Mouse (Mus musculus) lung, adult 2 months (tissue): ENCODE results near the gene Pate3. TPM values are rescaled to one million over a fixed set of nuclear protein-coding genes. Genes with fewer than 3 reads are reported as not detected.
"Not testable (repeated sequence)": the region's sequence is repeated elsewhere in the genome, so short reads cannot be mapped to it uniquely, and the experiment has no call there.

Experiments used
- DNase-seq: peaks from one replicate; pipeline ENCODE4 v3.0.0; 2022
- H3K4me1 ChIP-seq: fragments of 200-500 bp; 2 replicates; pipeline ENCODE4 v1.6.1; 2011; ENCODE audit warnings: low read length; ENCODE audit not compliant: control insufficient read depth, insufficient read depth
- H3K4me3 ChIP-seq: fragments of 200-500 bp; replicated peaks from 2 replicates; pipeline ENCODE3; 2011; ENCODE audit warnings: low read depth, mild to moderate bottlenecking, control low read depth, low read length; ENCODE audit errors: extremely low read depth
- CTCF ChIP-seq: fragments of 200-500 bp; IDR thresholded peaks from 2 replicates; pipeline ENCODE4 v1.5.1; 2011; ENCODE audit warnings: mild to moderate bottlenecking, low read length, control low read depth; ENCODE audit not compliant: insufficient read depth
- POLR2A ChIP-seq: fragments of 200-500 bp; IDR thresholded peaks from 2 replicates; pipeline ENCODE4 v1.6.1; 2011; ENCODE audit warnings: low read depth, mild to moderate bottlenecking, control low read depth, low read length, borderline replicate concordance; ENCODE audit errors: extremely low read depth
- WGBS: fragments of 180-500 bp; shearing (Covaris S2); methylation state at CpG from one replicate; pipeline ENCODE4 v1.1.7; 2018; 5-methylcytosine and 5-hydroxymethylcytosine counted together
- polyA plus RNA-seq: library from polyadenylated mRNA; depleted of rRNA; stranded (reverse); fragments of >200 nt; gene quantifications from 2 replicates; pipeline ENCODE4 v1.2.3, GENCODE M21; 2012; rRNA removed

Pate3 gene
- polyA plus RNA-seq: not detected in 2 replicates

DNA sequence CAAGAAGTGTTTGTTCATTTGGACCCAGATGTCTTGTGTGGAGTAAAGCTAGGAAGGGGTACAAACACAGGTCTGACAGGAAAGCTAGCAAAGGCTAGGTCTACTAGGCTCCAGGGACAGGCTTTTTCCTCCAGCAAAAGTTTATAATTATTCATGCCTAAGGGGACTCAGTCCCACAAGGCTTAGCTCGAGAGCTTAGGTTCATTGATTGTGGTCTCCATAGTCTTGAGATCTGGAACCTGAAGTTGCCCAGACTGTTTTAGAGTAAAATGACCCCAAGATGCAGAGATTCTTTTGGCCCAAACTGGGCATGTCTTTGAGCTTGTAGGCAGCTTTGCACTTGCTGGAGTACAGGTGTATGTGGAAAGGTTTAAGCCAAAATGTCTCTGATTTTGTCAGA, at the start of gene Pate3:
TSS of gene Pate3 (minus strand) at position 101 of the 400 bp plus-strand sequence.
- no peak for DNase-seq
- 50% methylated on average over 1 of the region's 1 CpGs for WGBS
- TF ChIP-seq CTCF (no peak), POLR2A (no peak)
- Histone ChIP-seq H3K4me1 (no peaks in the 10 kb centered on the region), H3K4me3 (no peak within 1 kb of the TSS)

- H3K4me1 ChIP-seq: no peaks in the 10 kb centered on the region
- no peak for DNase-seq
- no peak for TF ChIP-seq POLR2A
- no peak for TF ChIP-seq CTCF
- no peak overlapping the region for H3K4me3 ChIP-seq
Observed at GRCm38 (mm10) chr9:35691924-35692323, 43.9 kb upstream of the Pate3 start.

GRCm38 (mm10) chr9:35687013-35687412, 39.0 kb upstream of the Pate3 start, which contains the start of gene Pate1:
Gene Pate1 (minus strand): TSS chr9:35687390.
- Histone ChIP-seq H3K4me3 (no peak within 1 kb of the TSS), H3K4me1 (no peaks in the 10 kb centered on the region)
- DNase-seq: no peak
- TF ChIP-seq CTCF (no peak), POLR2A (no peak)
- WGBS: 38% methylated on average over 1 of the region's 1 CpGs

GRCm38 (mm10) chr9:35673557-35673956, 25.6 kb upstream of the Pate3 start:
- no peak for TF ChIP-seq CTCF
- TF ChIP-seq POLR2A: no peak
- DNase-seq: no peak
- WGBS: 73% methylated on average over 2 of the region's 2 CpGs
- H3K4me1 ChIP-seq: no peaks in the 10 kb centered on the region
- no peak overlapping the region for H3K4me3 ChIP-seq

DNA sequence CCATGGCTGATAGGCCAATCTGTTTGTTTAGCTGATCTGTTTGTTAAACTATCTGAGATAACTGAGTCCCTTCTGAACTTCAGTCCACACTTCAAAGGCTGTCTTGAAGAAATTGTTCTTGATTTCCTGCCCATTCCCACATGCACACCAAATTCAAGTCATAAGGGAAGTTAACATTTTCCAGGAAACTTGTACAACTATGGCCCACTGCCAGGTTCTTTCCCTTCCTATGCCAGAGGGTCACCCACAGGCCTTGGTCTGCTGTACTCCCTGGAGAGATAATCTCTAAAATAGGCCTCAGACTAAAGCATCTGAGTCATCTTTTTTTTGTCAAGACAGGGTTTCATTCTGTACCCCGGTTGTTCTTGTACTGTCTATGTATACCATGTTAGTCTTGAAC, 15.0 kb downstream of the Pate3 start:
- DNase-seq: no peak
- WGBS: 67% methylated on average over 1 of the region's 1 CpGs
- no peak for TF ChIP-seq POLR2A
- no peak for TF ChIP-seq CTCF
- no peak overlapping the region for H3K4me3 ChIP-seq
- H3K4me1 ChIP-seq: no peaks in the 10 kb centered on the region

DNA sequence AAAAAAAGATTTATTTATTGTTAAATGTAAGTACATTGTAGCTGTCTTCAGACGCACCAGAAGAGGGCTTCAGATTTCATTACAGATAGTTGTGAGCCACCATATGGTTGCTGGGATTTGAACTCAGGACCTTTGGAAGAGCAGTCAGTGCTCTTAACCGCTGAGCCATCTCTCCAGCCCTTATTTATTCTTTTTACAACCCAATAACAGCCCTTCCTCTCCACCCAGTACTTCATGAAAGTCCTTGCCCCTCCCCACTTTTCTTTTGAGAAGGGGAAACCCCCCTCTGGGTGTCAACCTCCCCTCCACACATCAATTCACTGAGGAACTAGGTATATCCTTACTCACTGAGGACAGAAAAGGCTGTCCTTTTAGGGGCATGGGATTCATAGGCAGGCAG, 31.2 kb downstream of the Pate3 start:
- H3K4me3 ChIP-seq, H3K4me1 ChIP-seq, DNase-seq: not testable (repeated sequence)
- 57% methylated on average over 2 of the region's 2 CpGs for WGBS

DNA sequence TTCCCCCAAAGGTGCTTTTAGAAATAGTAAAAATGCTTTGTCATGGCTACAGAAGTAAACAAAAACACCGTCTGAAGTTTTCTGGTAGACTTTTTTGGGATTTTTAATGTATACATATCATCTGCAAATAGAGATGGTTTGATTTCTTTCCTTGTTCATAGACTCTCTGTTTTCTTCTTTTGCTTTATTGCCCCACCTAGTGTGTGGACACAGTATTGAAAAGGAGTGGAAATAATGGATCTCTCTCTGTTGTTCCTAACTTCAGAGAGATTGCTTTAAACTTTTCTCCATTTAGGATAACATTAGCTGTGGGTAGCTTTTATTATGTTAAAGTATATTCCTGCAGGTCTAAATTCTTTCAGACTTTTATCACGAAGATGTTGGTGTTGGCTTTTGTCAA, 34.0 kb downstream of the Pate3 start:
- Histone ChIP-seq H3K4me1 (no peaks in the 10 kb centered on the region), H3K4me3 (no peak overlapping the region)
- no peak for TF ChIP-seq POLR2A
- TF ChIP-seq CTCF: no peak
- WGBS: 14% methylated on average over 2 of the region's 2 CpGs
- DNase-seq: no peak

GRCm38 (mm10) chr9:35611841-35612240, 36.2 kb downstream of the Pate3 start, which contains the start of gene Pate4:
Gene Pate4 (minus strand): TSS chr9:35611941.
- WGBS: 86% methylated on average over 1 of the region's 1 CpGs
- TF ChIP-seq CTCF (no peak), POLR2A (no peak)
- no peak for DNase-seq
- no peak within 1 kb of the TSS for H3K4me3 ChIP-seq
- H3K4me1 ChIP-seq: no peaks in the 10 kb centered on the region

DNA sequence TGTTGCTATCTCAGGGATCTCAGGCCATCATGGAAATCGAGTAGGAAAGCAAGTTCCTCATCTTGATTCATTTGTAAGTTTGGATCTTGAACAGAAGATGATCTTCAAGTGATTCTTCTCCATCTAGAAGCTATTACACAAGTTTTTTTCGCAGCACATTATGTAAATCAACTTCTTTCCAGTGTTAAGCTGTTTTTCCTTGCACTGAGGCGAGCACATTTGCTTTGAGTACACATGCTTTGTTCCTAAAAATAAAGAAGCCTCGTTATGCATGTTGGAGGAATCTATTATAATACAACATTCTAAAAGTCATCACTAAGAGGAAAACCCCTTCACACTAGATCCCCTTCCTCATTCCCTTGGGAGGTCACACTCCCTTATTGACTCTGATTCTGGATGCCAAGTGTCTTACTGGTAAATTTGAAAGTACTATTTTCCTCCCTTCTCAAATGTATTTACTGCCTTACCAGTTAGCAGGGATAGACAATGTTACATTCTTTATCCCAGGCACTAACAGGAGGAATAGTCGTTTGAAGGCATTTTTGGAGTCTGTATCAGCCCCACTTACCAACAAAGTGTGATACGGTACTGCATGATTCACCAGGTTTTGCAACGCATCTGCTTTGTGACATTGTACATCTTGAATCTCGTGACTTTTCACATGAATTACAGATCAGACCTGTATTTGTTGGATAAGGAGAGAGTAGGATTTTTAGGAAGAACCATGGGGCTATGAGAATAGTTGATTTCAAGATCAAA, 40.2 kb downstream of the Pate3 start:
- TF ChIP-seq CTCF (no peak), POLR2A (no peak)
- H3K4me3 ChIP-seq: no peak overlapping the region
- 57% methylated on average over 8 of the region's 8 CpGs for WGBS
- H3K4me1 ChIP-seq: no peaks in the 10 kb centered on the region
- DNase-seq: no peak

Other genes starting within 250 kb of the Pate3 start
- 5.4 and 7.1 TPM in 2 replicates for gene Cdon, start 227.1 kb downstream of the Pate3 start, polyA plus RNA-seq
- gene Gm1113, start 129.9 kb downstream of the Pate3 start, polyA plus RNA-seq: not detected in 2 replicates
- gene Ddx25, start 89.7 kb downstream of the Pate3 start, polyA plus RNA-seq: 0.02 and 0.03 TPM in 2 replicates
- gene Pus3, start 89.6 kb downstream of the Pate3 start, polyA plus RNA-seq: 1.1 and 2.2 TPM in 2 replicates
- not detected in 2 replicates for gene Pate2, start 77.9 kb downstream of the Pate3 start, polyA plus RNA-seq
- gene Hyls1, start 77.8 kb downstream of the Pate3 start, polyA plus RNA-seq: 0.75 and 0.89 TPM in 2 replicates
- not detected in 2 replicates for gene Pate4, start 36.3 kb downstream of the Pate3 start, polyA plus RNA-seq
- not detected in 2 replicates for gene Pate1, start 39.2 kb upstream of the Pate3 start, polyA plus RNA-seq
- not detected in 2 replicates for gene Gm17677, start 92.8 kb upstream of the Pate3 start, polyA plus RNA-seq
- not detected in 2 replicates for gene Gm17727, start 129.9 kb upstream of the Pate3 start, polyA plus RNA-seq
- not detected in 2 replicates for gene Gm27235, start 141.9 kb upstream of the Pate3 start, polyA plus RNA-seq
- not detected in 2 replicates for gene D730048I06Rik, start 141.9 kb upstream of the Pate3 start, polyA plus RNA-seq
- gene 9230110F15Rik, start 195.9 kb upstream of the Pate3 start, polyA plus RNA-seq: not detected in 2 replicates